Mouse (Mus musculus): Measurements from ENCODE around the gene Dtd1.

Dtd1 gene

GRCm38 (mm10) chr2:144640101-144640500, 40.4 kb downstream of the Dtd1 start:
- DNase-seq: no peak

DNA sequence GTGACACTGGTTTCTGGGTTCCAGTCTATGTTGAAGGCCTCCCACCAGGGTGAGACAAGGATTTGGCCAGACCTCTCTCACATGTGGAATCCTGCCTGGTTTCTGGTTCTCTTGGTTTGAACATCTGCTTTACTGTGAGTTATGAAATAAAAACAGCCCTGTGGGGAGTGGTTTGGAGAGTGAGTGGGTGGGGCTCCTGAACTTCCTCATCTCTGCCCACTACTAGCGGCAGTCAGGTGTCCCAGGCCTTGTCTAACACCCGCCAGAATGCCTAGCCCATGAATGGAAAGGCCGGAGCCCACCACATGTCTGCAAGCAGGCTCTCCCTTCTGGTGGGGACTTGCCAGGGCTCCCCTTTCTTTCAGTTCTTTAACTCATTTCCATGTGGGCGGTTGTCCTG, 42.3 kb downstream of the Dtd1 start:
- no peak for DNase-seq

GRCm38 (mm10) chr2:144646360-144646759, 46.7 kb downstream of the Dtd1 start:
- no peak for DNase-seq

- no peak for DNase-seq
Observed at GRCm38 (mm10) chr2:144647151-144647550, 47.5 kb downstream of the Dtd1 start.

DNA sequence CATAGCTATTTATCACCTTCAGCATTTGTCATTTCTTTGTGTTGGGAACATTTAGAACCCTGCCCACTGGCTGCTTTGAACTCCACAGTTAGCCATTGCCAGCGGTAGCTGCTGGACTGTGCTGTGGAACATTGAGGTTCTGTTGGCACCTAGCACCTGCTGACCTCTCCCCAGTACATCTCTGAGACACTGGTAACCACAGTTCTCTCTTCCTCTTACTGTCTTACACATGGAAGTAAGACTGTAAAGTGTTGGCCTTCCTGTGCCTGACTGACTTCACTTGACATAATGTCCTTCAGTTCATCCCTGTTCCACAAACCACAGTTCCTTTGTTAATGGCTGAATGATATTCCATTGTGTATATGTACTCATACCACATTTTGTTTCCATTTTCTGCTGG, 50.3 kb downstream of the Dtd1 start:
- DNase-seq: no peak

DNA sequence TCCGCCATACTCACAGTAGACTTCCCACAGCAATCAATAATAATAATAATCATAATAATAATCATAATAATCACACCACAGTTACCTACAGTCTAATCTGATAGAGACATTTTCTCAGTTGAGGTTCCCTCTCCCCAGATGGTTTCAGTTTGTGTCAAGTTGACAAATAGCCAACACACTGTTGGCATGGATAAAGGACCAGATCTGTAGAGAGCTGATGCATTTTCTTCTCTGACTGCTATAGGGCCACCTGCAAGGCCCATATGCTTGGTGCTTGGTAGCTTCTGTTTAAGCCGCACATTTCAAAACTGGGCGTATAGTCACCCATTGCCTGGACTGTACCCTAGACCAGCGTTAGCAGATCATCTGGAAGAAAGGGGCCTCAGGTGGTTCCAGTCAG, 53.1 kb downstream of the Dtd1 start:
- no peak for DNase-seq

GRCm38 (mm10) chr2:144655307-144655706, 55.6 kb downstream of the Dtd1 start:
- no peak for DNase-seq

GRCm38 (mm10) chr2:144668507-144668906, 68.8 kb downstream of the Dtd1 start:
- DNase-seq: no peak

DNA sequence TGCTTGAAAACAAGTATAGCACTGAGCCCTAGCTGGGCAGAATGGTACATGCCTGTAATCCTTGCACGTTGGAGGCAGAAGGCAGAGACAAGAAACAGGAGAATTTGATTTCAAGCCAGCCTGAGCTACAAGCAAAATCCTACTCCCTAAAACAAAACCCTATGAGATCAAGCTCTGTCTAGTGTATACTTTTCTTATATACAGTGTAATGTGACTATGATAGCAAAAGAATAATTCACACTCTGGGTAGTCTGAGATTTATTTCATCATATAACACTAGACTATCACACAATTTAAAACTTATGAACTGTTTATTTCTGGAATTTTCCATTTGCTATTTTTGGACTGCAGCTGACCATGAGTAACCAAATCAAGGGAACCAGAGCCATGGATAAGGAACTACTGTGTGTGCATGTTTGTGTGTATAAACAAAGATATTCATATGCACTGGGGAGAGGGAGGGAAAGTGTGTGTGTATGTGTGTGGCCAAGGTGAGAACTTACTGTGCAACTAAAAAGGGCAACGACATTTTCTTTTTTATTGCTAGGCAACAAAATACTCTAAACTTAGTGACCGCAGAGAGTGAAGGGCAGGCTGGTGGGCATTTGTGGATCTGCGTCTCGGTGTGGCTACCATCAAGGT, 70.7 kb downstream of the Dtd1 start:
- DNase-seq: no peak

GRCm38 (mm10) chr2:144672397-144672796, 72.7 kb downstream of the Dtd1 start:
- DNase-seq: no peak

DNA sequence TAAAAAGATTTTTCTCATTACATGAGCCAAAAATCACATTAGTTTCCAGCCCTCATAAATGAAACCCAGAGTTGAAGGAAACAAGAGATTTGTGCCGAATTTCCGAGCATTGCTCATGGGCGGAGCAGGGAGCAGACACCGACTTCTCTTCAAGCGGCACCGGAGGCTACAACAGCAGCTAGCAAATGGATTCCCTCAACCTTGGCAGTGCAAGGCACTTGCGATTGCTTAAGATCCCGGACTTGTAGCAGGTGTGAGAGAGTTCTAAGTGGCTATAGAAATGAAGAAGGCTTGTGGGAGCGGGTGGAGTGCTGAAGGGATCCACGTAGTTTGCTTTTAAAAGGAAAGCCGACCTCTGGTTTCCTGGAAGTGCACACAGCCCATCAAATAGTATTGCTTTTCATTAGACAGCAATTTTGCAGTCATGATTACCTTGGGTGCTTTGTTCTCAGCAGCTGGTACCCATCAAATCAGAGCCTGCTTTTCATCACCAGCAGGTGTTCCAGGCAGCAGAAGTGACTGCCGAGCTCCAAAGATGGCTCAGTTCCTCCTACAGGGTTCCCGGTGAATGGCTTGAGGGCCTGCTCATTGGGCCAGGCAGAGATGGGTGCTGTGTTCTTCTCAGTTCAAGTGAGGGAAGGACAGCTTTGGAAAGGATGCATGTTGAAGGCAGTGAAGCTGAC, 77.0 kb downstream of the Dtd1 start:
- no peak for DNase-seq

GRCm38 (mm10) chr2:144677229-144677571, 77.5 kb downstream of the Dtd1 start:
- no peak for DNase-seq

- DNase-seq: no peak
Observed at GRCm38 (mm10) chr2:144678779-144679178, 79.1 kb downstream of the Dtd1 start.

- DNase-seq: no peak
Observed at GRCm38 (mm10) chr2:144679394-144679793, 79.7 kb downstream of the Dtd1 start.

- no peak for DNase-seq
Observed at GRCm38 (mm10) chr2:144692219-144692732, 92.6 kb downstream of the Dtd1 start.

GRCm38 (mm10) chr2:144692777-144693176, 93.1 kb downstream of the Dtd1 start:
- DNase-seq: no peak

DNA sequence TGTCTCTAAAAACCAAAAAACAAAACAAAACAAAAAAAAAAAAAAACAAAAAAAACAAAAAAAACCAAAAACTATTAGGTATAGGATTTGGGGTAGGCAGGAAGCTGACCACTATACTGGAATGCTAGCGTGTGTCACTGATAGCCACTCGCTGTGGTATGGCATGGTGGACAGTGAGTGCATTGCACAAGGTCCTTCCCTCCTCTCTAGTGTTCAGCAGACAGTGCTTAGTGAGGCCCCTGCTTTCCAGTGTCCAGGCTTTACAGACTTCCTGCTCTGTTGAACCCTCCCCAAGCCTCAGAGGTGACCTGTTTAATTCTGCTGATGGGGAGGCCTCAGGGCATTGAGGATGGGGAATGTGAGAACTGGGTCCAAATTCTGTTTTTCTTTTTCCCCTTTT, 95.2 kb downstream of the Dtd1 start:
- no peak for DNase-seq

GRCm38 (mm10) chr2:144698046-144698445, 98.3 kb downstream of the Dtd1 start:
- DNase-seq: no peak

- DNase-seq: no peak
Observed at GRCm38 (mm10) chr2:144700608-144701007, 100.9 kb downstream of the Dtd1 start.

- no peak for DNase-seq
Observed at GRCm38 (mm10) chr2:144701415-144702149, 101.9 kb downstream of the Dtd1 start.

DNA sequence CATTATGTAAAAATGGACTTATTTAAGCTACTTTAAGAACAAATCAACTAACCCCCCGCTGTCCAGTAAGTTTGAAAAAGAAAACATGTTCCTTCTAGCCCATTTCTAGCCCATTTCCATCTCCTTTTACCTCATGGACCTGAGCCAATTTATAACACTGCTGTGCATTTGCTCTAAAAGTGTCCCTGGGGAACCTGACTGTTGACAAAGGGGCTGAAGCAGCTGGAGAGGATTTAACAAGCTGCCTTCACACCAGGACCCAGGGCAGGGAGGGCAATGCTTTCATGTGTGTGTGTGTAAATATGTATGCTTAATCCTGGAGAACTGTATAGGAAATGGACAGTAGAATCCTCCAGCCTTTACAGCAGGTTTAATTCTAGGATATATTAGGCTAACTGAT, 109.6 kb downstream of the Dtd1 start:
- DNase-seq: no peak

GRCm38 (mm10) chr2:144709704-144710103, 110.0 kb downstream of the Dtd1 start:
- DNase-seq: no peak

DNA sequence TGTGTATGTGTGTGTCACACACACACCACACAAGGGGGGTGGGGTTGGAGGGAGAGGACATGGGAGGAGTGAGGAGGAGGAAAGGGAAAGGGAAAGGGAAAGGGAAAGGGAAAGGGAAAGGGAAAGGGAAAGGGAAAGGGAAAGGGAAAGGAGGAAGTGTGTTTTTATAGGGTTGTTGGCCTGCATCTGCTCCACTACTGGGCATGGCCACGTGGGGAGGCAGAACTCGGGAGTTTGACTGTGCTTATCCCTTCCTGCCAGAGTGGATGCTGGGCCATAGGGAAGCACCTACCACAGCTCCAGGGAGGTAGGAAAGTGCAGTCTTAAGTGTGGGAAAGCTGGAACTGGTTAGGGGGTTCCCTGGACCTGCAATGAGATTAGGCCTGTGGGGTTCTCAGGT, 114.9 kb downstream of the Dtd1 start:
- no peak for DNase-seq

GRCm38 (mm10) chr2:144715211-144715768, 115.6 kb downstream of the Dtd1 start:
- DNase-seq: no peak
